ENCODE assay signal across 8 mouse cellular contexts in the genomic region with DNA sequence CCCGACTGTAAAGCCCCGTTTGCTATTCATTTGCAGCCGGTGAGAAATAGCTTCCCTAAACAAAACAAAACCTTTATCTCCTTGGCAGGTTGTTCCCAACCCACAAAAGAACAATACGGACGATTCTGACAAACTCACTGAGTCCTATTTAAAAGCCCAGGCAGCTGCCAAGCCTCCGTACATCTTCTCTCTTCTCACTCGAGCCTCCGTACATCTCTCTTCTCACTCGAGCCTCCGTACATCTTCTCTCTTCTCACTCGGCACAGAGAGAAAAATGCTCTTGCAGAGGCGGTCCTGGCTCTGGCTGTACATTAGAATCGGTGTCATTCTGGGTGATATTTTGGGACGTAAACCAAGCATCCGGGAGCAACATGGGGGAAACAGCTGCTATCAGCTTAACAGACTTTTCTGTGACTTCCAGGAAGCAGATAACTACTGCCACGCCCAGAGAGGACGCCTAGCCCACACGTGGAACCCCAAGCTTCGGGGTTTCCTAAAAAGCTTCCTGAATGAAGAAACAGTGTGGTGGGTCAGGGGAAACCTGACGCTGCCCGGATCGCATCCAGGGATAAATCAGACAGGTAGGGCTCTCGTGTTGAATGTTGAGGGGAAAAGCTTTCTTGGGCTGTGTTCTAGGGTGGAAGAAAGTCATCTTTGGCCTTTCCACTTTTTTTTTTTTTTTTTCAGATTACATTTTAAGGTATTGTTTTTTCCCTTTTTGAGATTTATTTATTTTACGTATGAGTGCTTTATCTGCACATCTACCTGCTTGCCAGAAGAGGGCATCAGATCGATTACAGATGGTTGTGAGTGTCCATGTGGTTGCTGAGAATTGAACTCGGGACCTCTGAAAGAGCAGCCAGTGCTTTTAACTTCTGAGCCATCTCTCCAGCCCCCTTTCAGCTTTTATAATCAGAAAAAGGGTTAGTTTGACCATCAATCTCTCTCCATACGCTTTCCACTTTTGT. TPM values are rescaled to one million over a fixed set of nuclear protein-coding genes. Genes with fewer than 3 reads are reported as not detected.
DNase-seq lines count a peak whose midpoint lies in the region; ATAC-seq lines count a peak whose summit lies in the region.

A gene (plus strand): TSS at position 275 of the 968 bp plus-strand sequence.

- no peak for DNase-seq in heart, adult 11 months
- DNase-seq in thymus, postnatal 0 days (ENCODE audit: low spot score): peak; percentile 38
- no peak for DNase-seq in thymus, adult 18-20 months
- DNase-seq in thymus, postnatal 25 days: peak; percentile 13
- DNase-seq in gastrocnemius, postnatal 4 days (ENCODE audit: low spot score in 2 of 2): no peak
- DNase-seq in urinary bladder, postnatal 14 days (ENCODE audit: low spot score): no peak

- WGBS in heart, embryonic 11.5 days (ENCODE audit: insufficient replicate concordance): 43% methylated on average over 27 of the region's 27 CpGs
- 56% methylated on average over 27 of the region's 27 CpGs for WGBS in intestine, embryonic 16.5 days

- H3K4me1 ChIP-seq in heart, embryonic 11.5 days (ENCODE audit: control insufficient read depth, insufficient read depth, low read length): no peaks in the 10 kb centered on the region
- H3K4me1 ChIP-seq in intestine, embryonic 16.5 days (ENCODE audit: control insufficient read depth, insufficient read depth, low read length): no peaks in the 10 kb centered on the region

- H3K9me3 ChIP-seq in heart, embryonic 11.5 days (replicated peaks; ENCODE audit: control insufficient read depth, low read length): no peaks in the 10 kb centered on the region
- no peaks in the 10 kb centered on the region for H3K9me3 ChIP-seq in intestine, embryonic 16.5 days (ENCODE audit: control insufficient read depth, low read length)

- no peak within 1 kb of the TSS for H3K27ac ChIP-seq in heart, embryonic 11.5 days (ENCODE audit: low read depth, low read length)
- H3K27ac ChIP-seq in intestine, embryonic 16.5 days (ENCODE audit: low read length): no peak within 1 kb of the TSS

- H3K4me3 ChIP-seq in heart, embryonic 11.5 days (ENCODE audit: low read depth, low read length): peak within 1 kb of the TSS; percentile 2; the same call in 1 of the 2 replicates
- H3K4me3 ChIP-seq in intestine, embryonic 16.5 days (ENCODE audit: low read length): peak within 1 kb of the TSS; percentile 7; the same call in 1 of the 2 replicates

- peak within 1 kb of the TSS; percentile 34 for H3K4me2 ChIP-seq in heart, embryonic 11.5 days
- H3K4me2 ChIP-seq in intestine, embryonic 16.5 days (ENCODE audit: low read depth, low read length): no peak within 1 kb of the TSS

- no peaks in the 10 kb centered on the region for H3K36me3 ChIP-seq in heart, embryonic 11.5 days (ENCODE audit: control insufficient read depth, insufficient read depth, low read length)
- no peaks in the 10 kb centered on the region for H3K36me3 ChIP-seq in intestine, embryonic 16.5 days (ENCODE audit: control insufficient read depth, insufficient read depth, low read length)

- H3K9ac ChIP-seq in heart, embryonic 11.5 days (ENCODE audit: low read depth, low read length): no peak within 1 kb of the TSS
- H3K9ac ChIP-seq in intestine, embryonic 16.5 days (ENCODE audit: low read depth, low read length): no peak within 1 kb of the TSS

- no peak for ATAC-seq in heart, embryonic 11.5 days (replicated peaks; ENCODE audit: insufficient number of reproducible peaks, low FRiP score, low TSS enrichment)
- ATAC-seq in intestine, embryonic 16.5 days: no peak

- no peaks in the 10 kb centered on the region for H3K27me3 ChIP-seq in heart, embryonic 11.5 days (ENCODE audit: control insufficient read depth, insufficient read depth, low read length)
- no peaks in the 10 kb centered on the region for H3K27me3 ChIP-seq in intestine, embryonic 16.5 days (replicated peaks; ENCODE audit: control insufficient read depth, insufficient read depth, low read length)

RNA-seq across cellular contexts. Expression of the gene that starts here (rescaled TPM):
- 0.34 and 0.41 TPM in 2 replicates for polyA plus RNA-seq in heart, embryonic 11.5 days (2014; fragmentation: Nextera tagmentation; extraction: Ambion mirVana)
- 0.14 and 0.26 TPM in 2 replicates for polyA plus RNA-seq in thymus, postnatal 0 days (2015; fragmentation: Nextera tagmentation; extraction: Ambion mirVana)
- 0.09 and 0.31 TPM in 2 replicates for polyA plus RNA-seq in intestine, embryonic 16.5 days (2015; fragmentation: Nextera tagmentation; extraction: Ambion mirVana)
- total RNA-seq in gastrocnemius, postnatal 4 days (2021): not detected

Comparison
In these comparisons a context has a peak if more than half of its experiments do, and no peak if none do; other contexts are left out.
1. Peak in DNase-seq in thymus, postnatal 0 days; RNA of the gene not detected or under 1 TPM.